Mouse (Mus musculus) midbrain, embryonic 15.5 days (tissue): ENCODE results near the gene Slc25a36. TPM values are rescaled to one million over a fixed set of nuclear protein-coding genes. Genes with fewer than 3 reads are reported as not detected.

Experiments
- polyA plus RNA-seq: library from polyadenylated mRNA; unstranded; fragments of >200 nt; fragmentation: Nextera tagmentation; extraction: Ambion mirVana; gene quantifications from 2 replicates; pipeline ENCODE4 v1.2.1, GENCODE M21; 2015

The Slc25a36 gene
- polyA plus RNA-seq, 1 experiment from 2014 or later = 76.7 TPM

Other genes starting within 250 kb of the Slc25a36 start
- gene Pxylp1, start 218.5 kb downstream of the Slc25a36 start, polyA plus RNA-seq = 42.4 and 48.6 TPM in 2 replicates
- gene Spsb4, start 92.3 kb downstream of the Slc25a36 start, polyA plus RNA-seq = 31.7 and 39.0 TPM in 2 replicates